Mouse (Mus musculus) cerebellum, postnatal 4 days (tissue): ENCODE results near the gene Cngb1.
"Not testable (repeated sequence)": the region's sequence is repeated elsewhere in the genome, so short reads cannot be mapped to it uniquely, and the experiment has no call there.

Experiments
- DNase-seq, 2 experiments: peaks; one replicate each; pipeline ENCODE4 v3.0.0; 2022; ENCODE audit warnings: low spot score in 2 of 2, mixed read lengths in 1 of 2

Gene Cngb1

DNA sequence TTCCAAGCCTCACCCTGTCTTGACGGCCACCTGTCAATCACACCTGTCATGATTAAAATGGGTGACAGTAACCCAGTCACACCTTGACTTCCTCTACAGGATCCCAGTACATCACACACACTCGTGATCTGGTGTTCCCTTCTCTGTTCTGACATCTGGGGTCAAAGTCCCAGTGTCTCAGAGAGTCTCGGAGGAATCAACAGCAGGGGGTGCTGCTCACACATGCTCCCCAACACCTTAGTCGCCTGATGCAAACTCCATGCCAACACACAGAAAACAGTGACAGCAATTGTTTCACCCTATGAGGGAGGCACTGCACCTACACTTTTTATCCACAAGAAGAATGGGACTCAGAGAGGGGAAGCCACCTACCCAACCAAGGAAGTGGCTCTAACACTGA is 56.5 kb downstream of the Cngb1 start:
- no peak for DNase-seq

DNA sequence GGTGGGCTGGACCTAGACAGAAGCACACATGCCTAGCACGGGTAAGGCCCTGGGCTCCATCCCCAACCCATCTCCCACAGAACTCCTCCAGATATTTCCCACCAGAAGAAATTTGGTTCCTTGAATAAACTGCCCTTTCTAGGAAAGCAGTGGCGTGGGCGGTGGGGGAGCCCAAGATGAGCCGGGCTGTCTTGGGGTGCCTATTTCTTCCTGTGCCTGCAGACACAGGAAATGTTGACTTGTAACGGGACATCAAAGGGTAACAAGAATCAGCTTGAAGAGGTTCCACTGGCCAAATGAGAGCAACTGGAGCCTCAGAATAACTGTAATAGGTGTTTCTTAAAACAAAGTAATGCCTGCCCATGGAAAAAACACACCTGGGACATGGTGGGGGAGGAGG is 59.1 kb downstream of the Cngb1 start:
- DNase-seq: no peak

DNA sequence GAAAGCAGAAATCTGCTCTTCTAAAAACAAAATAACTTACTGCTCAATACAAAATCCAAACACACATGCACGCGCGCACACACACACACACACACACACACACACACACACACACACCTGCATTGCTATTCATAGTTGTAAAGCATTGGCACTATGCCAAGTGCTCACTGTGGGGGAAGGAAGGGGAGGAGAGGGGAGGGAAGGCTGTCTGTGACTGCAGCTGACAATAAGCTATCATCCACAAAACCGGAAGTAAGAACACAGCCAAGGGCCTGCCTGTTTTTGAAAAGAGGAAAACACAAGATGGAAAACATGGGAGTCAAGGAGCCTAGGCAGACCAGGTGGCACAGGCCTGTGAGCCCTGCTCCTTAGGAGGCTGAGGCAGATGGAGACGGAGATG is 61.2 kb downstream of the Cngb1 start:
- DNase-seq: peak in 1 of 2 experiments; percentile 47

DNA sequence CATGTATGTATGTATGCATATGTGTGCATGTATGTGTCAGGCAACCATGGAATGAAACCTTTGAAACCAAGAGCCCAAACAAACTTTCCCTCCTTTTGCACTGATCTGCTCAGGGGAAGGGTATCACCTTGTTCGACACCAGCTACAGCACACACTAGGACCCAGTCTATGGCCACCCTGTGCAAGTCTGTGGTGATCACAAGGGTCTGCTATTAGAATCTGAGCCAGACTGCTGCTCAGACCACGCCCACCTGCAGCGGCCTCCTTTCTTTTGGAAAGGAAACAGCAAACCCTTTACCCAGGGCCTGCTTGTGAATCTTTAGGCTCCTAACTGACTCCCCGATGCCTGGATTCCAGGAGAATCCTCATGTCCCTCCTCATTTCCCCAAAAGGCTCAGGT is 62.5 kb downstream of the Cngb1 start:
- no peak for DNase-seq

DNA sequence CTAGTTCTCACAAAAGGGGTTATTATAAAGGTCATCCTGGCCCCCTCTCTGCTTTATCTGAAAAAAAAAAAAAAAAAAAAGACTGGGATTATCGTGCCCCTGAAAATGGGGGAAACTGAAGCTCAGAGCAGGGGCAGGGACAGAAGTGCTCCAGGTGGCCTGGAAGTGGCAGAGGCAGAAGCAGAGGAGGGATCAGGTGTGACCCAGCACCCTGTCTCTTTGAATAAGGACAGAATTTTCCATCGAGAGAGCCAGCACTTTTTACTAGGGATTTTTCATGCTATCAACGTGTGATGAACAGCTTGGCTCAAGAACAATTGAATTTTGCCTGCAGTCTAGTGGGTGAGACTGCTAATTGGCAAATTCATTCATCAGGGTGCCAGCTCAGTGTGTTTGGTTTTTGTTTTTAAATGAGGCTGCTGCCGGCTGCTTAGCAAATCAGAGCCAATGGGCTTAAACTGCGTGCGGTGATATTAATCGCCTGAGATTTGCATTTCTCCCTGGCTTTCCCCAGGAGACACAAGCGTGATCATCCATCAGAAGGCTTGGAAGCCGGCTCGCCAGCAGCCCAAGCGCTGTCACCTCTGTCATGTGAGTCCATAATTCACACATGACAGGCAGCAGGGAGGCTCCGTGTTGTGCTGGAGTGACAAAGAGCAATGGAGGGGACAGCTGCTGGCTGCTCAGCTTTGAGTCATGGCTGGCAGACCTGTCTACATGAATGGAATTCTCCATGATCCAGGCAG is 63.4 kb downstream of the Cngb1 start:
- peak in 1 of 2 experiments; percentile 64 for DNase-seq

DNA sequence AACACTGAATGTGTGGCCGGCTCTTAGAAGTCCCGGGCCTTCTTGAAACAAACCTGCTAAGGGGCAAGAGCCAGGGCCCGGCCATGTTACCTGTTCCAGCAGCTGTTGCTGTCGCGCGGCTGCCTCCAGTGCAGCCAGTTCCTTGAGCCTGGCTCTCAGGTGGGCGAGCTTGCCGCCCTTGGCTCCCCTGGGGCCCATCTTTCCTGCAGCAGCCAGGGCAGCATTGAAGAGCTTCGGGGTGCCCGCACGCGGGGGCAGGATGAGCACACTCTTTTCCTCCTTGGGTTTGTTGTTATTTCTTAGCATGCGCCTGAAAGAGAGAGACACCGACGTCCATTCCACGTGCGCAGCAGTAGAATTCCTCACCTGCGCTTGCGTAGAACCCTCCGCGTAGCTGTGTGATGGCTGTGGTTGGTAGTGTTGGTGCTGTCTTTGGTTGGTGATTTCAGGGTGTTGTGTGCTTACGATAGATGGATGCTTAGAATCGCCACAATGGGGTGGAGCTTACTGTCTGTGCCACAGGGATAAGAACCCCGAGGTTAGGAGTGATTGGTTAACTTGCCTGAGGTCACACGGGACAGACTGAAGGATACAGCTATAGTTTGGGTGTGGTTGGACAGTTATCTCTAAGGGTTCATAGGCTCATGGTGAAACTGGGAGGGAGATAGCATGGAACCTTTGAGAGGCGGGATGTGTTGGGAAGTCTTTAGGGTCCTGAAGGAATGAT is 64.1 kb downstream of the Cngb1 start:
- DNase-seq: no peak

DNA sequence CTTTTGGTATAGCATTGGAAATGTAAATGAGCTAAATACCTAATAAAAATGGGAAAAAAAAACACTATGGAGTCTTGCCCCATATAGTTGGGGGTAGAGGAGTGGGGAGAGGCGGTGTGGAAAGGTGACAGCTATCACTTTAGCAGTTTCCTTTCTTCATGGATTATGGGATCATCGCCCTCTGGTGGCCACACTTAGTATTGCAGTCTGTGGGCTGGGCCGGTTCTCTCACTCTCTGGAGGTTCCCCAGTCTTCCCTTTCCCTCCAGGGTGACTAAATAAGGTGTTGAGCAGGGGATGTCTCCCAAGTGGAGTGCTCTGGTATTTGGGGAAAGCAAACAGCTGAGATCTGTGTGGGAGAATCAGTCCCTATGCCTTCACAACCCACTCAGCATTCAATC is 70.7 kb downstream of the Cngb1 start:
- peak; percentile 68 to 82 for DNase-seq

DNA sequence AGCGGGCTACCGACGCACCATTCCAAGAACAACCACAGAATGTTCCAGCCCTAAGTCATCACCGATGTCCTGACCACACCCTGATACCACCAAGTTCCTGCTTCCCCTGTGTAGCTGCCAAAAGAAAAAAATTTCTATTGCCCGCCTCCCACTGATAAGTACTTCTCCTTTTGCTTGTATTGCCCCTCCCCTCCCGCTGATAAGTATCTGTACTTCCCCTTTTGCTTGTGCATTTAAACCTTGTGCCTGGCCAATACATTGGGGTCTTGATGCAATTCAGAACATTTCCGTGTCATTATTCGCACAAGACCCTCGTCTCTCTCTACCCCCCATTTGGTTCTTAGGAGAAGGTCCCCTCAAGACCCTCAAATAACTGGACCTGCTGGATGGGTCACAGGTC is 76.3 kb downstream of the Cngb1 start:
- DNase-seq: not testable (repeated sequence)

DNA sequence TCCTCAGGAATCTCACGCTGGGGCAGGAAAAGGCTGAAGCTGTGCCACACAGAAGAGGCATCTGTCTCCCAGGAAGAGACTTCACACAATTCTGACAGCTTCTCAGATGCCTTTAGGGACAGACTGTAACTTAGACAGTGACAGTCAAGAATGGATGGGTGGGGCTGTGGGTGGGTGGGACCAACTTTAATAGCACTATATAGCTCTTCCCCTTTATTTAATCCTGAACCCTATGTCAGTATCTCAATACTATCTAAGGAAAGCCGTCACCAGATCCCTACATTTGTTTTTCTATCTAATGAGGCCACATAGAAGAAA is 79.3 kb downstream of the Cngb1 start:
- DNase-seq: no peak

DNA sequence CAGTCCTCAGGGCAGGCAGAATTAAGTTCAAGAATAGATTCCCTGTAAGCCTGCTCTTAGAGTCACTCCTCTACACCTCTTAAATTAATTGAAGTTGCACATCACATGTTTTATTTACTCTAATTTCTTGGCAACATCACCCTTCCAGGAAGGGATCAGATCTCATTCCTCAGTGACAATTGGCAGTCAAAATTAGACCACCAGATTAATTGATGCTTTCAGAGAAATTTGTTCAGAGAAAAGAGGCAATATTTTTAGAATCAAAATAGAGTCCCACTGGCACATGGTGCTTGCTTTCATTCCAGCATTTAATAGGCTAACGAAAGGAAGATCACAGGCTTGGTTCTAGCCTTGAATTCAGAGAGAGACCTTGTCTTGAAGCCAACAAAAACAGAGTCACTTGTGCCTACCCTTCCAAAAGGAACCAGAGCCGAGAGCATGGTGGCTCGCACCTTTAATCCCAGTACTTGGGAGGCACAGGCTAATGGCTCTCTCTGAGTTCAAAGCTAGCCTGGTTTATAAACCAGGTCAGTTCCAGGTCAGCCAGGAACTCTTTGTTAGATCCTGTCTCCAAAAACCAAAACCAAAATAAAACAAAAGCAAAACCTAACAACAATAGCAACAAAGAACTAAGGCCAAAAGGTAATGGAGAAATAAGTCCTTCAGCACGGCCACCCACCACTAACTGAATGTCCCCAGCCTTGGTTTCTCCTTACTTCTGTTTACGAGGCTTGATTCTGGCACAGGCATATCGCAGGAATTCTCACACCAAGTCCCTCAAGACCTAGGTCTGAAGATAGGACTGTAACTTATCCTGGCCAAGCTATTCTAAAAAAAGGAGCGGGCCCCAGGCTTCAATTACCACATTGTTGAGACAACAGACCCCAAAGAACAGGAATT is 79.9 kb downstream of the Cngb1 start:
- DNase-seq: no peak

DNA sequence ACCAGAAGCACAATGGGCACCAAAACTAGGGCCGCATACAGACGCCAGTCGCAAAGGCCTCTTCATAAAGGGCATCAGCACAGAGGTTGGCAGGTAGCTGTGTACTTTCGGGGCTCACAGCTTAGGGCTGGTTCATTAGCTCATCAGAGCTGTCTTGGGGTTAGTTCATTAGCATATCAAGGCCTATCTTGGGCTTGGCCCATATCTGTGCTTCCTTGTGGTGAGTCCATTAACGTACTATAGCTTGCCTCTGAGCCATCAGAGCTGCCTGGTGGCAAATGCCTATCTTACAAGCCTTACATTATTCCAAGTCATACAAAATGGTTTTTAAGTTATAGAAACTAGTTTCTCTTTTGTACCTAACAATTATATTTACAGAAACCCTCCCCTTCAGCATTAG is 82.4 kb downstream of the Cngb1 start:
- no peak for DNase-seq

DNA sequence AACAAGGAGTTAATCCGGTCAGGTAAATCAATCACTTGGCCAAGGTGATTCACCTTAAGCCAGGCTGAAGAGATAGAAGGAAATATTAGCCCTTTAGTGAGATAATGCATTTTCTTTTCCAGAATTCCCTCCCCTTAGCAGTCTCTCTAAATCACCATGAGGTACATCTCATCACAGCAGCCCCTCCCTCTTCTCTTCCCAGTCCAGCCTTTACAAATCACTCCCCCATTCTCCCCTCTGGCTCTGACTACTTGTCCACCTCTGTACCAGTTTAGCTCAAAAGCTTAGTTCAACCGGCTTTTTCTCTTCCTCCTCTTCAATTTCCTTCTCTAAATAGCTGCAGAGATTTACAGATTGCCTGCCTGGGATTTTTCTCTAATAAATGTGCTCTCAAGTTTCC is 85.3 kb downstream of the Cngb1 start:
- no peak for DNase-seq

DNA sequence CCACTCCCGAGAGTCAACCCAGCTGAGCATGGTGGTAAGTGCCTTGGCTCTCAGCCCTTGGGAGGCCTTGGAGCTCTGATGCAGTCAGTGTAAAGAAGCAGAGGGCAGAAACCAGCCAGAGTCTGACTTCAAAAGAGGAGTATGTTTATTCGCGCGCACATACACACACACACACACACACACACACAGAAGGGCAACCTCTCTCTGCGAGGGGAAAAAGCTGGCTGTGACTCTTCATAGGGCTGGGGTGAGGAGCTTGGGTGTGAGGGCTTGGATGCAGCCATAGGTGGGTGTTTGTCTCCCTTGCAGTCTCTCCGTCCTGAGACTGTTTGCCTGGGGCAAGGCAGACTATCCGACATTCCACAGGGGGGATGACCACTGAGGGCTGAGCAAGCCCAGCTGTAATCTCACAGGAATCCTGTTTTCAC is 85.8 kb downstream of the Cngb1 start:
- no peak for DNase-seq

DNA sequence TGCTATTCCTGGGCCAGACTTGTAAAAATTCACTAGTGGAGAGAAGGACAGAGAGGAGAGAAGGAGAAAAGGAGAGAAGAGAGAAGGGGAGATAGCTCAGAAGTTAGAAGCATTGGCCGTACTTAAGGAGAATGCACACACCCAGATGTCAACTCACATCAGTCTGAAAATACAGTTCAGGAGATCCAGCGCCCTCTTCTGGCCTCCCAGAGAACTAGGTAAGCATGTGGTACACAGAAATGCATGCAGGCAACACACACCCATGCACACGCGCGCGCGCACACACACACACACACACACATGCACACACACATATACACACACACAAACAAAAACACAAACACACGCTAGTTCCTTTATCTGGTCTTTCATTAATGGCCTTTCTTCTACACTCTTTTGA is 86.8 kb downstream of the Cngb1 start:
- no peak for DNase-seq

DNA sequence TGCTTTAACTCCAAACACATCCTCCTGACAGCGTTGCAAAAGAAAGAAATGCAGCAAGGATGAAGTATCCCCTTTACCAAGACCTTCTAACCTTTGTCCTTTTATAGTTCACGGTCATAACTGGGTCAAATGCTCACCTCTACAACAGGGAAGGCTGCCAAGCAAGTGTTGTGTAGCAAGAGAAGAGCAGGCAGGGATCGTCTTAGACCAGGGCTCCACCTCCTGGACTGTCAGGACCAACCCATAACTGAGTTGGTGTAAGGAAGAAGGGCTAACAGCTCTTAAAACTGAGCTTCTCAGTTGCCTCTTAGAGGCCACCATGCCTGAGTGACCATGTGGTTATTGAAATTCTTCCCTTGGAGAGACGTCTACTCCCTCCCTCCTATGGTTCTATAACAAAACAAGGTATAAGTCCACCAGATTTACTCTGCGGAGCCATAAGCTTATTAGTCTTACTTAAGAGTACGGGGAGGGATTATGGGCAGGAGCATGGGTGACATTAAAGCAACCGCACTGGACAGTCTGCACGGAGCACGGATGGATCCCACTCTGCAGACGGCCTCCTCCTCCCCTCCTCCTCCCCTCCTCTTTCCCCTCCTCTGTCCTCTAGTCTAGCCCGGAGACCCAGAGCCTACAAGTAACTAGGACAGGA is 90.5 kb downstream of the Cngb1 start:
- DNase-seq: no peak

DNA sequence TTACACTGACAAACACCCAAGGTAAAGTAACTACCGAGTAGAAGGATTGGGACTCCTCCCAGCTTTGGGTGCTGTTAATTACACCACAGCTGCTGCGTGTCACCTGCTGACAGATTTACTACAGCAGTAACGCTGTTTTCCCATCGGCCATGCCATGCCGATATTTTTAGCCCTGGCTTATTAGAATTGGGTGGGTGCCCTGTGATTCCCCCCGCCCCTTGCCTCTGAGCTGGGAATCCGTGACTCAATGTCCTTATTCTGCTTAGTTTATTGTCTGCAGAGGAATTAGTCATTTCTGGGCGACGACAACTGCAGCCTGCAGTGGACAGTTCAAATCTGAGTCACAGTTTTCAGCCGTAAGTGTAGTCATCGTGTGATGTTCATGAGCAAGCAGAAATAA is 96.5 kb downstream of the Cngb1 start:
- DNase-seq: no peak

DNA sequence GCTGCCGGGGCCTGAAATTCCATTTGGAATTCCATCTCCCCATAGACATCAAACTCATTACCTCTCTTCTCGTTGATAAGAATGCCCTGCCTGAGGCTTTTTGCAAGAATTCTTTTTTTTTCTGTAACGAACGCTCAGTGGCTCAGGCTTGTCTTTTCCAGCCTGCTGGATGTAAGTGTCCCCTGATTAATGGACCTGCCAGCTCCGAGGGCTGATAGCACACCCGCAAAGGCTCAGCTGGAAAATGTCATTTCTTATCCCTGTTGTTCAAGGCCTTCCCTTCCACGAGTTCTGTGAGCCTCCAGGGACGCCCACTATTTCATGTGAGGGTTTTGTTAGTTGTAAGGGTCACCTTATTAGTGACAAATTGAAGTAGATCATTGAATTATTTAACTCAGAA is 100.4 kb downstream of the Cngb1 start:
- DNase-seq: no peak

DNA sequence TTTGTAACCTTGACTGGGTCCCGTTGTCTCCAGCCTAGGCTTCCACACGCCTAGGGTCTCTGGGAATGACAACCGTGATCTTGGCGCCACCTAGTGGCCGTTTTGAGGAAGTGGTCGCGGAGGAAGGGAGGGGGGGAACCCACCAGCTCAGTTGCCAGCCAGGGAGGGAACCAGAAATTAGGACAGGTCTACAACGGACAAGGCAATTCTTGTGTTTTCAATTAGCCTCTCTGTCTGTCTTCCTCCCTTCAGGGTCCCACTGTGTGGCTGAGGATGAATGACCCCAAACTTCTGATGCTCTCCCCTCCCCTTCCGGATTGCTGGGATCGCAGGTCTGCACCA is 102.4 kb downstream of the Cngb1 start:
- DNase-seq: peak; percentile 70 to 81

DNA sequence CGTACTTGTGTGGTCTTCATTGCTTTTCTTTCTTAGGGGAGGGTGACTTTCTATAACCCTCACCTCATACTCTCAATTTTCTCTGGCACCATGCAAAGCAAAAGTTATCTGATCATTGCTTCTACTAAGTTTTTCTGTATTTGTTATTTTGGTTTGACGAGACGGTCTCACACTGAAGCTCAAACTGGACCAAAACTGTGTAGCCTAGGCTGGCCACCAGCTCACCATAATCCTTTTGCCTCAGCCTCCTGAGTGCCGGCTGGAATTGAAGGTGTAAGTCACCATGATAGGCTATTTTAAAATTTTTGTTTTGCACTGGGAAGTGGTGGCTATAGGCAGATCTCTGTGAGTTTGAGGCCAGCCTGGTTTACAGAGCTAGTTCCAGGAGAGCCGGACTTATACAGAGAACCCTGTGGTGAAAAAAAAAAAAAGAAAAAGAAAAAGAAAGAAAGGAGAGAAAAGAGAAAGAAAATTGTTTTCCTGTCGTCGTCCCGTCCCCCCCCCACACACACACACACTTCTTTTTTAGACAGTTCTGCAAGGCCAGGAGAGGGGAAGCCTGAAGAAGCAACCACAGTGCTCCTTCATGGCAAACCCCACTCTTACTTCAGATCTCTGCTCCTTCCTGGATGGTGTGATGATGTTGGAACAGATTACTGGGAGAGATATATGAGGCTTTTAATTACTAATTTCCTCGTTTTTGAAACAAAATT is 102.9 kb downstream of the Cngb1 start:
- DNase-seq: no peak

DNA sequence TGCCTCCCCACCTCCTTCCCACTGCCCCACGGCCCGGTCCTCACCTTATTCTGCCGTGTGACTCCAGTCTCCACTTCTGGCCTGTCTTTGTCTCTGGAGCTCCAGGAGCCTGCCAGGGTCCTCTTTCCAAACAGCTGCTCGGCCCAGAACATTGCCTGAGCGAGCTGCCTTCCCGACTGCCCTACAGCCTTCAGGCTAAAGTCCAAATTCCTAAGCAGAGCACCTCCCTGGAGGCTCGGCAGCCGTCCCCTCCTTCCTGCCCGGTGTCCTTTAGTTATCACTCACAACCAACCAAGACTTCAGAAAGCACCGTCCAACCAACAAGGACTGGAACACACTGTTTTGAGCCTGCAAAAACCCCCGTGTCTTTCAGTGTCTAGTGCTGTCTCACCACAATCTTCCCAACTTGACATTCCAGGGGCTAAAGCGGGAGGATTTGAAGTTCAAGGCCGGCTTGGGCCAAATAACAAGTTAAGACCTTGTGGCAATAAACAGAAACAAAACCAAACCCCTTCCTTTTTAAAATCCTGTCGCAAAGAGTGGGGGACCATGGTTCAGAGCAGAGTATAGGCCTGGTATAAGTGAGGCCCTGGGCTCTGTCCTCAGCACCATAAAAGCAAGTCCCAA is 103.6 kb downstream of the Cngb1 start, which contains the start of gene Kifc3:
Kifc3 (minus strand) TSS at position 164 of the 627 bp plus-strand sequence.
- no peak for DNase-seq

DNA sequence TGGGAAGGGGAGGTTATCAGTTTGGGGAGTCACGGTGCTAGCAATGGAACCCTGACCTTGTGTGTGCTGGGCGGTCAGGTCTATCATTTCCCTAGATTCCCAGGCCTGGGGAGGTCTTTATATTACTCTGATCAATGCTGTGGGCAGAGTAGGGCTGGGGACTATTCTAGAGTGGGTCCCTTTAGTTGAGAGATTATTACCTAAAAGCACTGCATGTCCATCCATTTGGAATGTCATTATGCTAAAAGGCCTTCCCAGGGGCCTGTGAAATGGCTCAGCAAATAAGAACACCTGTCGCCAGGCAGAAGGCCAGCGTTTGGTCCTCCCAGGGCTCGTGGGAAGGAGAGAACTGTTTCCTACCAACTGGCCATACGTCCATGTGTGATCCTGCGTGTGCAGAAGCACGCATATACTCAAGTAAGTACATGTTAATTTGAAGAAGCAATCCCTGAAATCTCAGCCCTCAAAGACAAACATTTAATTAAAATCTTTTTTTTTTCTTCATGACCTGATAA is 104.3 kb downstream of the Cngb1 start:
- no peak for DNase-seq
